Mouse (Mus musculus): ENCODE data around the gene 1810065E05Rik. TPM values are rescaled to one million over a fixed set of nuclear protein-coding genes. Genes with fewer than 3 reads are reported as not detected.

1810065E05Rik gene
- polyA plus RNA-seq (2015; fragmentation: Nextera tagmentation; extraction: Ambion mirVana) = not detected in 2 replicates

DNA sequence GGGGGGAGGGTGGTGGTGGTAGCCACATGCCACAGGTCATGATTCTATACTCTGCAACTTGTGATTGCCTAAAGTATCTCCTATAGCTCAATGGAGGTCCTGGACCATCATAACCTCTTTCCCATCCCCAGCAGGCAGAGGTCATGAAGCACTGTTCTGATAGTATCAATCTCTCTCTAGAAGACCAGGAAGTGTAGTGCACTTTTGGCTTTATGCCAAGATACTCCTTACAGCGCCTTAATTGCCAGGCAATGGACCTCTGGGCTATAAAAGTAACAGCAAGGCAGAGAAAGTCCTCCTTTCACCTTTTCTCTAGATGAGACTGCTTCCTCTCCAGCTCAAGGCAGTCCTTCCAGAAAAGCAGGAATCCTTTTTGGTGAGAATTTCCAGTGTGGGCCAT is at the start of gene 1810065E05Rik:
Gene 1810065E05Rik, plus strand, starts transcription at position 297 of the 400 bp plus-strand sequence.
- Histone ChIP-seq H3K4me2 (replicated peaks) (no peak within 1 kb of the TSS), H3K36me3 (no peaks in the 10 kb centered on the region), H3K4me3 (no peak within 1 kb of the TSS), H3K4me1 (peaks cover 10% of the 10 kb centered on the region; the same call in 1 of the 2 replicates), H3K9me3 (no peaks in the 10 kb centered on the region), H3K27ac (no peak within 1 kb of the TSS), H3K9ac (no peak within 1 kb of the TSS), H3K27me3 (no peaks in the 10 kb centered on the region)
- ATAC-seq (ENCODE audit: low FRiP score, low read depth) = no peak
- 31% methylated on average over 1 of the region's 1 CpGs for WGBS

DNA sequence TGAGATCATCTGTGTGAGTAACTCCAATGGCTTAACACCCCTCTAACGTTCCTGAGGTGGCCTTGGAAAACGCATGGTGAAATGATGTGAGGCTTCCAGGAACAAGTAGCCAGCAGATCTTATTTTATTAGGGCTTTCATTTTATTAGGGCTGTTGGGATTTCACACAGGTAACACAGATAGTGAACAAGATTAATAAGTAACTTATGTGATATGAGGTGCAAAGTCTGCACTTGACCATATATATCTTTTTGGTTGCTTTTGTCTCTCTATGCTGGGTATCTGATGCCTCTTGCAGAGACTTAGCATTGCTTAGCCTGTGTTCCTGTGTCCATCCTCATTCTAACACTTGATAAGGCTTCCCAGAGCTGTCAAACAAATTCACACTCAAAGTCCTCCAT is 43.6 kb upstream of the 1810065E05Rik start:
- H3K36me3 ChIP-seq = no peaks in the 10 kb centered on the region
- 65% methylated on average over 2 of the region's 2 CpGs for WGBS

DNA sequence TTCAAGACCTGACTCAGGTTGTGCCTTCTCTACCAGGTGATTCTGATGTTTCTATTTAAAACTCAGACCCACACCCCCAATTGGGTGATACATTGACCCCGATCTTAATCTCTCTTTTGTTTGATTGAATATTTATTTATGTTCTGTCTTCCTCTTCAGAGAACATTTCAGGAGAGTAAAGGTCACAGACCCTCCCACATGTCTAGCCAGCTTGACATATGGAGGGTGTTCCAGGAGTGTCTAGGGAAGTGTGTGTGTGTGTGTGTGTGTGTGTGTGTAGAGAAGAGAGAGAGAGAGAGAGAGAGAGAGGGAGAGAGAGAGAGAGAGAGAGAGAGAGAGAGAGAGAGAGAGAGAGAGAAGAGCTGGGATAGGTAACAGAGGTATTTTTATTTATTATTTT is 43.2 kb upstream of the 1810065E05Rik start:
- no peak for ATAC-seq (ENCODE audit: low FRiP score, low read depth)
- WGBS = 72% methylated on average over 1 of the region's 1 CpGs

More for the DNA sequence above, 43.6 kb upstream of the 1810065E05Rik start:
- Histone ChIP-seq H3K4me1 (no peaks in the 10 kb centered on the region), H3K4me2 (replicated peaks) (no peak overlapping the region), H3K9me3 (no peaks in the 10 kb centered on the region), H3K27me3 (no peaks in the 10 kb centered on the region), H3K9ac (no peak overlapping the region), H3K4me3 (no peak overlapping the region), H3K27ac (no peak overlapping the region)
- ATAC-seq (ENCODE audit: low FRiP score, low read depth) = no peak

DNA sequence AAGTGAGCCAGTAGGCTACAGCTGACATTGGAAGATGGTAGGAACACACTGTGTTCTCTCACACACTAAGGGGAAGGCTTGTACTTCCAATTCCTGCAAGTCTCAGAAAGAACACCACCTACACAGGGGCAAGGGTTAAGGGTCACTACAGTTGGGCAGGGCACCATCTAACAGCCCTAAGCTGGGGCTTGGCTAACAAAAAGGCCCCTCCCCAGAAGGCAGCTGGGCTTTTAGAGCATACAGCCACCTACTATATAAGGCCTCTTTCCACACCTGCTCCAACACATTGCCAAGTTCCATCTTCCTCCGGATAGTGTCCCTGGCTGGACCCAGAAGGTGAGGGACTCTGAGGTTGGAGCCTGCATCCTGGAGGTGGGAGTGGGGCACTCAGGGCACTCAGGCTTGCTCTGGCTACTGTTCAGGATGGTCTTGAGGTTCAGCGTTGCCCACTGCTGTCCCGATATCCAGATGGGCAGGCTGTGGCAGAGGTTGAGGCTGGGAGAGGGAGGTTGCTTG is 42.1 kb upstream of the 1810065E05Rik start, which contains the start of gene Lypd8:
Gene Lypd8, plus strand, starts transcription at position 281 of the 516 bp plus-strand sequence.
- no peaks in the 10 kb centered on the region for H3K27me3 ChIP-seq
- H3K4me2 ChIP-seq (replicated peaks) = no peak within 1 kb of the TSS
- no peaks in the 10 kb centered on the region for H3K9me3 ChIP-seq
- no peak within 1 kb of the TSS for H3K9ac ChIP-seq
- H3K4me3 ChIP-seq = no peak within 1 kb of the TSS
- no peaks in the 10 kb centered on the region for H3K36me3 ChIP-seq
- no peak within 1 kb of the TSS for H3K27ac ChIP-seq
- ATAC-seq (ENCODE audit: low FRiP score, low read depth) = no peak
- no peaks in the 10 kb centered on the region for H3K4me1 ChIP-seq
- 83% methylated on average over 3 of the region's 3 CpGs for WGBS

More for the DNA sequence above, 43.2 kb upstream of the 1810065E05Rik start:
- Histone ChIP-seq H3K4me3 (no peak overlapping the region), H3K36me3 (no peaks in the 10 kb centered on the region), H3K4me2 (replicated peaks) (no peak overlapping the region), H3K4me1 (no peaks in the 10 kb centered on the region), H3K27me3 (no peaks in the 10 kb centered on the region), H3K27ac (no peak overlapping the region), H3K9me3 (no peaks in the 10 kb centered on the region), H3K9ac (no peak overlapping the region)

DNA sequence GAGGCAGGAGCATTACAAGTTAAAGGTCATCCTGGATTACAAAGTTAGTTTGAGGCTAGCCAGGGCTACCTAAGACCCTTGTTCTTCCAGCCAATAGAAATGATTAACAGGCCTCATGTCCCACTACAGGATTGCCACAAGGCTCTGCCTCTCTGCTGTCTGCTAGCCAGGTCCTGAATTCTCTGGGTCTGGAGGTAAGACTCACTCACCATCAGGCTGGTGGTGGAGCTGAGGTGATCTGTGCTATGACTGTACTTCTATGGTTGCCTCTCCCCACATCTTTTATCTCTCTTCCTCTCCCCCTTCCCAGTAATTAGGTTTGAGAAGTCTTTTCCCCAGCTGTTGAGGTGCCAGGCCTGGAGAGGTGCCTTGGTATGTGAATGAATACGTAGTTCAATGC is 41.4 kb upstream of the 1810065E05Rik start:
- Histone ChIP-seq H3K4me2 (replicated peaks) (no peak overlapping the region), H3K27ac (no peak overlapping the region), H3K4me3 (no peak overlapping the region), H3K27me3 (no peaks in the 10 kb centered on the region), H3K36me3 (no peaks in the 10 kb centered on the region), H3K9ac (no peak overlapping the region), H3K4me1 (no peaks in the 10 kb centered on the region), H3K9me3 (no peaks in the 10 kb centered on the region)
- no peak for ATAC-seq (ENCODE audit: low FRiP score, low read depth)
- 82% methylated on average over 1 of the region's 1 CpGs for WGBS

DNA sequence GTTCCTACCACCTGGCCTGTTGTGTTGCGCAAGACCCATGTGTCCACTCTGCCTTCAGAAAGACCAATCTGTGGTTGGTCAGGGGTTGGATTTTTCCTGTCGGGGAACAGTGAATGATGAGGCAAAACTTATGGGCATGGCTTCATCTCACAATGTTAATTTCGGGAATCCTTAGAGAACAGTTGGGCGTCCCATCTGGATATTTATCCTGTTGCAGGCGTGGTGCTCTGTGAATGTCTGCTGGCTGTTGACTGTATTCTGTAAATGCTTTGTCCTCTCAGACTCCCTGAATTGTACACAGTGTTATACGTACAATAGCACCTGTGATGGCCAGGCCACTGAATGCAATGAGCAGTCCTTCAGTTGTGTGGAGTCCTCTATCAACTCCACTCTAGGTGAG is 38.4 kb upstream of the 1810065E05Rik start:
- ATAC-seq (ENCODE audit: low FRiP score, low read depth) = no peak
- no peak overlapping the region for H3K4me3 ChIP-seq
- no peak overlapping the region for H3K4me2 ChIP-seq (replicated peaks)
- H3K27ac ChIP-seq = no peak overlapping the region
- H3K9me3 ChIP-seq = no peaks in the 10 kb centered on the region
- H3K9ac ChIP-seq = no peak overlapping the region
- H3K4me1 ChIP-seq = no peaks in the 10 kb centered on the region
- WGBS = 91% methylated on average over 6 of the region's 6 CpGs
- no peaks in the 10 kb centered on the region for H3K36me3 ChIP-seq
- H3K27me3 ChIP-seq = no peaks in the 10 kb centered on the region

DNA sequence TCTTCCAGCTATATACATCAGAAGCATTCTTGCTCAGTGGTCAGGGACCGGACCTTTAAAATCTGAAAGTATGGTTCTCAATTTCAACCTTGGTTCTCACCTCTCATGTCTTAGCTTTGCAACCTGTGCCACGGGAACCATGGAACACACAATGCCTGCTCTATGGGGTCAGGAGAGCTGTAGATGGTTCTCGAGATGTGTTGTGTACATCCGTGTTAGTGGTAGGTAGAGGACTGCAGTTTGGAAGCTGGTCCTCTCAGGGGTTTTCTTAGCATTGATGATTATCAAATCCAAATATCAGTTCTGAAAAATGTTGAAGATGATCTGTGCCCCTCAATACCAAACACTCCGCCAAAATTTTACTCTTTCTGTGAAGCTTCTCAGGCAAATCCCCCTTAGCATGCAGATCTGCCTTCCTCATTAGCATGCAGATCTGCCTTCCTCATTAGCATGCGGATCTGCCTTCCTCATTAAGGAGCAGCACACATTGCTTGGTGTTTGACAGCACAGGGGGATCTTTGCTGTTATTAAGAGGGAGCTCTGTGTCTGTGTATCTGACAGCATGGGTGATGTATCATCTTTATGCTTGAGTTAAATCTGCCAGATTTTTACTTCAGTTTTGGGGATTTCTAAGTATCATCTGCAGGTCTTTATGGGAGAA is 20.8 kb upstream of the 1810065E05Rik start:
- no peak overlapping the region for H3K4me2 ChIP-seq (replicated peaks)
- H3K27ac ChIP-seq = no peak overlapping the region
- no peaks in the 10 kb centered on the region for H3K4me1 ChIP-seq
- no peak overlapping the region for H3K9ac ChIP-seq
- no peak for ATAC-seq (ENCODE audit: low FRiP score, low read depth)
- H3K36me3 ChIP-seq = no peaks in the 10 kb centered on the region
- 58% methylated on average over 6 of the region's 6 CpGs for WGBS
- no peak overlapping the region for H3K4me3 ChIP-seq
- no peaks in the 10 kb centered on the region for H3K9me3 ChIP-seq
- H3K27me3 ChIP-seq = no peaks in the 10 kb centered on the region

DNA sequence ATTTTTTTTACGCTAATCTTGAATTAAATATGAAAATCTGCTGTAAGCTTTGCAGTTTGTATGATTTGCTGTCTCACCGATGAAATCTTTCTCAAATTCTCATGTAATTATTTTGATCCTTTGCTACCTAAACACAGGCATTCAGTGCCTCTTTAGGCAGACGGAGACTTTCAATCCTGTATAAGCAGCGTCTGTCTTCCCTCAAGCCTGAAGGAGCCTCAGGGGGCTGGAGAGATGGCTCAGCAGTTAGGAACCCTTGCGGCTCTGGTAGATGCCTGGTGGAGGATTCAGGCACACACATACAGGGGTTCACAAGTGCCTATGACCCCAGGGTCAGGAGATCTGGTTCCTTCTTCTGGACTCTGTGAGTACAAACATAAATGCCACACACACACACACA is 20.3 kb upstream of the 1810065E05Rik start:
- H3K9me3 ChIP-seq = no peaks in the 10 kb centered on the region
- H3K27me3 ChIP-seq = no peaks in the 10 kb centered on the region
- H3K36me3 ChIP-seq = no peaks in the 10 kb centered on the region
- 54% methylated on average over 5 of the region's 5 CpGs for WGBS
- no peak overlapping the region for H3K4me3 ChIP-seq
- no peak overlapping the region for H3K4me2 ChIP-seq (replicated peaks)
- H3K9ac ChIP-seq = no peak overlapping the region
- H3K27ac ChIP-seq = no peak overlapping the region
- no peak for ATAC-seq (ENCODE audit: low FRiP score, low read depth)
- H3K4me1 ChIP-seq = no peaks in the 10 kb centered on the region

DNA sequence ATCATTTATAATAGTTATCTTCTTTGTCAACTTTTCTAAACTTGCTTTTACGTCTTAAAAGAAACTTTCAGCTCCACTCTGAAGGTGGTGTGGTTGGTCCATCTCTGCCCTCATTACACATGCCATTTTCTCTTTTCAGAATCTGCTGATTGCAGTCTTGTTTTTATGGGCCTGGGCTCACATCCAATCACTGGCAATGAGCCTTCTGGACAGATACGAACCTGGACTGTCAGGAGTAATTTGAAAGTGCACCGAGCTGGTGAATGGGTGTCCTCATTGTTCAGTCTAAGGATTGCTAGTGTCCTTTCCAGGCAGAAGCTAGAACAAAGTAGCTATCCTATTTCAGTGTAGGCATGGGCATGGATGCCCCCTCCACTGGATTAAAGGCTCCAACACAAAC is 12.8 kb upstream of the 1810065E05Rik start:
- Histone ChIP-seq H3K4me1 (no peaks in the 10 kb centered on the region), H3K36me3 (no peaks in the 10 kb centered on the region), H3K9ac (no peak overlapping the region), H3K4me3 (no peak overlapping the region), H3K4me2 (replicated peaks) (no peak overlapping the region), H3K27me3 (no peaks in the 10 kb centered on the region), H3K9me3 (no peaks in the 10 kb centered on the region), H3K27ac (no peak overlapping the region)
- ATAC-seq (ENCODE audit: low FRiP score, low read depth) = no peak
- 60% methylated on average over 3 of the region's 3 CpGs for WGBS

DNA sequence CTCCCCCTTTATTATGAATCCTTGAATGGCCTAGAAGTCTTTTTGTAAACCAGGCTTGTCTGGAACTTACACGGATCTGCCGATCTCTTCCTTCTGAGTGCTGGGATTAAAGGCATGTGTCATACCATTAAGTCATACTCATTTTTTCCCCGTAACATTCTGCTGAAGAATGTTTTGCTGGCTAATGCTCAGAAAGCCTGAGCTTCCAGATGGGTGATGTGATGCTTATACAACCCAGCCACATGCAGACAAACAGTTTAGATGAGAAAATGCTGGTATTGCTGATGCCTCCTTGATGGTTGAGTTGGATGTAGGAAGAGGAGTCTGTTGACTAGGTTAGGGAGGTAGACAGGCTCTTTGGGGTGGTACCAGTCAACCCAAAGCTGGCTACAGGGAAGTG is 2.6 kb upstream of the 1810065E05Rik start:
- no peak overlapping the region for H3K27ac ChIP-seq
- H3K4me1 ChIP-seq = peaks cover 10% of the 10 kb centered on the region; the same call in 1 of the 2 replicates
- H3K9ac ChIP-seq = no peak overlapping the region
- H3K4me2 ChIP-seq (replicated peaks) = no peak overlapping the region
- ATAC-seq (ENCODE audit: low FRiP score, low read depth) = no peak
- 65% methylated on average over 3 of the region's 3 CpGs for WGBS
- no peaks in the 10 kb centered on the region for H3K27me3 ChIP-seq
- no peaks in the 10 kb centered on the region for H3K36me3 ChIP-seq
- no peak overlapping the region for H3K4me3 ChIP-seq
- H3K9me3 ChIP-seq = no peaks in the 10 kb centered on the region

DNA sequence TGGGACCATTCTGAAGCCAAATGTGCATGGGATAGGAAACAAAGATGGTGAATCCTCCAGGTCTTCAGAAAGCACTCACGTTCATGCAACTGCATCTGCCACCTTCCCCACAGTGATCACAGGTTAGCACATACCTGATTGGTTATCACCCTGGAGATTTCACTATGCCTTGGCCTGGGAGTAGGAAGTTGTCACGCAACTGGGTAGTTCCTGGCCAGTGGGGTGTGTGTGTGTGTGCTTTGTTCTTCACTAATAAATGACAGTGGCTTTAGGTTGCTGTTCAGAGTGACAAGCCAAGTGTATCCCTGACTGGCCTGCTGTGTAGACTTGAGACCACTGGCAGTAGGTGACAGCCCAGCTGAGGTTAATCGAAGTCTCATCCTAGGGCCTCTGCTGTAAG is 11.3 kb downstream of the 1810065E05Rik start, which contains the start of gene Gm12253:
Gene Gm12253, plus strand, starts transcription at position 301 of the 400 bp plus-strand sequence.
- Histone ChIP-seq H3K4me3 (no peak within 1 kb of the TSS), H3K9me3 (no peaks in the 10 kb centered on the region)
- 86% methylated on average over 3 of the region's 3 CpGs for WGBS

DNA sequence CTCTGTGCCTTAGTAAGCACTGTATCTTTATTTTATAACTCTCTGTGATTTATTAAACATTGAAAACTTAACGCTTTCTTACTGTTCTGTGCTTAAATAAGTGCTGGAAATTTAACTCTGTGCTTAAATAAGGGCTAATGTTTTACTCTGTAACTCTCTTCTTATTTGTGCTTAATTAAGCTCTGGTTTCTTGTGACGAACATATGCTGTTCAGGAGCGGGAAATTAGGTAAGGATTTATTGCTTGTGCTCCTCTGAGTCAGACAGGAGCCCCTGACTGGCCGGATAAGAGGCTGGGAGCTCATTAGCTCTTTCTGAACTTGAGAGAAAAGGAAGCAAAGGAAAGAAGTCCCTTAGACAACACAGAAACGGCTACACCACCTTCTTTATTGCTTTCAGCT is 17.0 kb downstream of the 1810065E05Rik start:
- no peak for ATAC-seq (ENCODE audit: low FRiP score, low read depth)
- H3K27me3 ChIP-seq = no peaks in the 10 kb centered on the region
- no peaks in the 10 kb centered on the region for H3K9me3 ChIP-seq
- WGBS = 7% methylated on average over 5 of the region's 5 CpGs
- H3K4me1 ChIP-seq = peaks cover 12% of the 10 kb centered on the region
- H3K9ac ChIP-seq = no peak overlapping the region
- H3K4me3 ChIP-seq = no peak overlapping the region
- H3K36me3 ChIP-seq = no peaks in the 10 kb centered on the region
- H3K27ac ChIP-seq = no peak overlapping the region
- H3K4me2 ChIP-seq (replicated peaks) = no peak overlapping the region

More for the DNA sequence above, 11.3 kb downstream of the 1810065E05Rik start, which contains the start of gene Gm12253:
- Histone ChIP-seq H3K4me1 (peaks cover 15% of the 10 kb centered on the region), H3K9ac (no peak within 1 kb of the TSS), H3K4me2 (replicated peaks) (no peak within 1 kb of the TSS), H3K27me3 (no peaks in the 10 kb centered on the region), H3K27ac (no peak within 1 kb of the TSS), H3K36me3 (no peaks in the 10 kb centered on the region)
- ATAC-seq (ENCODE audit: low FRiP score, low read depth) = no peak
